ENCODE assay signal across 8 mouse cellular contexts in genomic region chr7:114116711-114117351, GRCm38 (mm10). TPM values are rescaled to one million over a fixed set of nuclear protein-coding genes. Genes with fewer than 3 reads are reported as not detected.
DNase-seq lines count a peak whose midpoint lies in the region; ATAC-seq and TF ChIP-seq lines count a peak whose summit lies in the region.

No protein-coding gene starts in this region.

- peak overlapping the region; percentile 63; the same call in 1 of the 2 replicates for H3K27ac ChIP-seq in kidney, adult 2 months (ENCODE audit: insufficient read depth, low read depth, low read length)
- peak overlapping the region; percentile 95 for H3K27ac ChIP-seq in lung, embryonic 16.5 days (ENCODE audit: low read length)

- H3K4me3 ChIP-seq in kidney, adult 2 months (ENCODE audit: insufficient read depth, low read depth, low read length) = peak overlapping the region; percentile 76
- peak overlapping the region; percentile 88 for H3K4me3 ChIP-seq in lung, embryonic 16.5 days (ENCODE audit: low read length)

- no peak for TF ChIP-seq CTCF in kidney, adult 2 months (conservative IDR thresholded peaks at IDR 0.05; ENCODE audit: insufficient read depth, insufficient read length, low read depth, low read length)

- no peaks in the 10 kb centered on the region for H3K27me3 ChIP-seq in kidney, adult 2 months (replicated peaks; ENCODE audit: control insufficient read depth, insufficient read depth, low read length)
- no peaks in the 10 kb centered on the region for H3K27me3 ChIP-seq in lung, embryonic 16.5 days (ENCODE audit: control insufficient read depth, insufficient read depth, low read depth, low read length)

- TF ChIP-seq POLR2A in kidney, adult 2 months (IDR thresholded peaks at IDR 0.05; ENCODE audit: low read depth, low read length) = no peak

- peak overlapping the region; percentile 83 for H3K4me2 ChIP-seq in lung, embryonic 16.5 days (ENCODE audit: low read depth, low read length)

- H3K9ac ChIP-seq in lung, embryonic 16.5 days (ENCODE audit: low read length) = peak overlapping the region; percentile 88

- peaks cover 10% of the 10 kb centered on the region; the same call in 1 of the 2 replicates for H3K4me1 ChIP-seq in kidney, adult 2 months (ENCODE audit: control insufficient read depth, insufficient read depth, low read length)
- H3K4me1 ChIP-seq in lung, embryonic 16.5 days (replicated peaks; ENCODE audit: control insufficient read depth, insufficient read depth, low read length) = peaks cover 13% of the 10 kb centered on the region; the same call in 1 of the 2 replicates

- peak; percentile 77 for DNase-seq in A20 (ENCODE audit: low read depth, low spot score)
- peak; percentile 64 to 74 for DNase-seq in adrenal gland, adult 18-20 months (ENCODE audit: low spot score in 2 of 2)
- peak; percentile 48 for DNase-seq in embryo, embryonic 11.5 days (ENCODE audit: low read depth, low spot score)
- peak; percentile 71 to 72 for DNase-seq in heart, adult 9 months (ENCODE audit: low spot score in 2 of 2)
- DNase-seq in kidney, adult 2 months = peak; percentile 85
- DNase-seq in ovary, postnatal 10 days (ENCODE audit: low spot score) = peak; percentile 54
- DNase-seq in thymus, postnatal 36 days = peak; percentile 54 to 61

- H3K9me3 ChIP-seq in lung, embryonic 16.5 days (ENCODE audit: control insufficient read depth, low read length) = no peaks in the 10 kb centered on the region

- ATAC-seq in lung, embryonic 16.5 days (ENCODE audit: low read depth) = peak; percentile 86

- H3K36me3 ChIP-seq in kidney, adult 2 months (ENCODE audit: control insufficient read depth, insufficient read depth, low read length) = no peaks in the 10 kb centered on the region
- H3K36me3 ChIP-seq in lung, embryonic 16.5 days (ENCODE audit: control insufficient read depth, insufficient read depth, low read length) = no peaks in the 10 kb centered on the region; the same call in 1 of the 2 replicates

- WGBS in kidney, adult 2 months = under 1% methylated on average over 74 of the region's 74 CpGs
- WGBS in lung, embryonic 16.5 days = 0% methylated on average over 64 of the region's 74 CpGs

RNA-seq across cellular contexts. Expression of gene Rras2, which starts 0.8 kb away (rescaled TPM):
- 10 to 100 TPM; 30.5 to 53.7 TPM for total RNA-seq in adrenal gland, adult 18-20 months (2021)
- polyA plus RNA-seq in kidney, adult 2 months (2012; rRNA removed) = 15.3 and 17.5 TPM in 2 replicates
- 40.1 and 45.1 TPM in 2 replicates for polyA plus RNA-seq in lung, embryonic 16.5 days (2015; fragmentation: Nextera tagmentation; extraction: Ambion mirVana)

Comparison
In these comparisons a context has a peak if more than half of its experiments do, and no peak if none do; other contexts are left out.
1. Peak in every context shown above with its lines: DNase-seq, ATAC-seq, H3K4me3 ChIP-seq and H3K27ac ChIP-seq.